Mouse (Mus musculus) spleen, adult 2 months (tissue): ENCODE measurements around the gene Ntng2. TPM values are rescaled to one million over a fixed set of nuclear protein-coding genes. Genes with fewer than 3 reads are reported as not detected.
A peak's percentile ranks its signal among the peaks of the same experiment; 100 is the strongest.

Experiments used
- DNase-seq, 2 experiments: peaks; one replicate each; pipeline versions ENCODE4 v3.0.0 to v3.0.0-alpha.2; 2012 to 2021; ENCODE audit warnings: low spot score in 2 of 2, low read depth in 1 of 2
- H3K27ac ChIP-seq: fragments of 200-500 bp; 2 replicates; pipeline ENCODE4 v1.5.1; 2012; ENCODE audit warnings: low read length, inconsistent platforms; ENCODE audit not compliant: insufficient read depth
- H3K27me3 ChIP-seq: fragments of 200-500 bp; 2 replicates; pipeline ENCODE4 v1.6.1; 2012; ENCODE audit warnings: mild to moderate bottlenecking, moderate library complexity, low read length, inconsistent platforms; ENCODE audit not compliant: control insufficient read depth, insufficient read depth
- H3K36me3 ChIP-seq: fragments of 200-500 bp; 2 replicates; pipeline ENCODE4 v1.6.1; 2012; ENCODE audit warnings: mild to moderate bottlenecking, low read length, inconsistent platforms; ENCODE audit not compliant: control insufficient read depth, insufficient read depth
- H3K4me1 ChIP-seq: fragments of 200-500 bp; 2 replicates; pipeline ENCODE4 v1.6.1; 2011; ENCODE audit warnings: inconsistent platforms; ENCODE audit not compliant: control insufficient read depth, insufficient read depth, insufficient read length
- H3K4me3 ChIP-seq: fragments of 200-500 bp; 2 replicates; pipeline ENCODE4 v1.5.1; 2011; ENCODE audit warnings: mild to moderate bottlenecking, inconsistent platforms; ENCODE audit not compliant: insufficient read depth, insufficient read length; ENCODE audit errors: extremely low read depth
- CTCF ChIP-seq: fragments of 200-500 bp; IDR thresholded peaks from 2 replicates; pipeline ENCODE4 v1.5.1; 2011; ENCODE audit warnings: mild to moderate bottlenecking, inconsistent platforms; ENCODE audit not compliant: insufficient read depth, insufficient read length, insufficient replicate concordance; ENCODE audit errors: extremely low read depth
- POLR2A ChIP-seq: fragments of 200-500 bp; IDR thresholded peaks from 2 replicates; pipeline ENCODE4 v1.6.1; 2011; ENCODE audit warnings: low read depth, low read length, inconsistent platforms
- WGBS: fragments of 180-500 bp; shearing (Covaris S2); methylation state at CpG from one replicate; pipeline ENCODE4 v1.1.7; 2018; 5-methylcytosine and 5-hydroxymethylcytosine counted together
- polyA plus RNA-seq: library from polyadenylated mRNA; depleted of rRNA; stranded (reverse); fragments of >200 nt; gene quantifications from 2 replicates; pipeline ENCODE4 v1.2.3, GENCODE M21; 2012; rRNA removed

Ntng2 gene
- polyA plus RNA-seq: 40.6 and 51.0 TPM in 2 replicates

- H3K27me3 ChIP-seq: peaks cover 17% of the 10 kb centered on the region
- H3K4me3 ChIP-seq: peak within 1 kb of the TSS; percentile 65
- no peaks in the 10 kb centered on the region for H3K4me1 ChIP-seq
- TF ChIP-seq CTCF (no peak), POLR2A (peak; percentile 10; the same call in 1 of the 2 replicates)
- H3K36me3 ChIP-seq: no peaks in the 10 kb centered on the region
- H3K27ac ChIP-seq: peak within 1 kb of the TSS; percentile 72
- WGBS: under 1% methylated on average over 54 of the region's 54 CpGs
- DNase-seq: peak in 1 of 2 experiments; percentile 16
These were observed at the start of gene Ntng2 for GRCm38 (mm10) chr2:29252599-29253204. Gene Ntng2, minus strand, starts transcription at chr2:29253005.

GRCm38 (mm10) chr2:29295557-29295956 is 42.8 kb upstream of the Ntng2 start:
- Histone ChIP-seq H3K27ac (no peak overlapping the region), H3K4me1 (no peaks in the 10 kb centered on the region), H3K4me3 (no peak overlapping the region), H3K27me3 (no peaks in the 10 kb centered on the region), H3K36me3 (no peaks in the 10 kb centered on the region)
- TF ChIP-seq CTCF (no peak), POLR2A (no peak)
- 36% methylated on average over 3 of the region's 3 CpGs for WGBS
- no peak for DNase-seq

GRCm38 (mm10) chr2:29287651-29288050 is 34.8 kb upstream of the Ntng2 start:
- H3K4me1 ChIP-seq: no peaks in the 10 kb centered on the region
- no peak for DNase-seq
- H3K36me3 ChIP-seq: no peaks in the 10 kb centered on the region
- WGBS: 89% methylated on average over 5 of the region's 5 CpGs
- TF ChIP-seq CTCF (no peak), POLR2A (no peak)
- H3K27ac ChIP-seq: no peak overlapping the region
- no peak overlapping the region for H3K4me3 ChIP-seq
- no peaks in the 10 kb centered on the region for H3K27me3 ChIP-seq

GRCm38 (mm10) chr2:29277703-29278121 is 24.9 kb upstream of the Ntng2 start:
- WGBS: 64% methylated on average over 5 of the region's 5 CpGs
- Histone ChIP-seq H3K27ac (no peak overlapping the region), H3K27me3 (no peaks in the 10 kb centered on the region), H3K4me3 (no peak overlapping the region), H3K4me1 (no peaks in the 10 kb centered on the region), H3K36me3 (no peaks in the 10 kb centered on the region)
- no peak for DNase-seq
- TF ChIP-seq CTCF (no peak), POLR2A (no peak)

GRCm38 (mm10) chr2:29271803-29272518 is 19.2 kb upstream of the Ntng2 start:
- no peak for TF ChIP-seq POLR2A

GRCm38 (mm10) chr2:29271098-29271497 is 18.3 kb upstream of the Ntng2 start:
- Histone ChIP-seq H3K4me3 (no peak overlapping the region), H3K27ac (no peak overlapping the region), H3K4me1 (no peaks in the 10 kb centered on the region; the same call in 1 of the 2 replicates), H3K27me3 (no peaks in the 10 kb centered on the region), H3K36me3 (no peaks in the 10 kb centered on the region)
- WGBS: 88% methylated on average over 7 of the region's 7 CpGs
- no peak for TF ChIP-seq CTCF
- no peak for TF ChIP-seq POLR2A
- DNase-seq: no peak

More at GRCm38 (mm10) chr2:29271803-29272518, 19.2 kb upstream of the Ntng2 start:
- H3K4me1 ChIP-seq: no peaks in the 10 kb centered on the region
- no peaks in the 10 kb centered on the region for H3K36me3 ChIP-seq
- H3K27me3 ChIP-seq: no peaks in the 10 kb centered on the region
- WGBS: 31% methylated on average over 7 of the region's 7 CpGs
- DNase-seq: no peak
- no peak overlapping the region for H3K4me3 ChIP-seq
- no peak overlapping the region for H3K27ac ChIP-seq

- no peak overlapping the region for H3K4me3 ChIP-seq
- no peak for DNase-seq
- H3K36me3 ChIP-seq: no peaks in the 10 kb centered on the region
- no peak overlapping the region for H3K27ac ChIP-seq
- no peaks in the 10 kb centered on the region for H3K27me3 ChIP-seq
- WGBS: 61% methylated on average over 4 of the region's 4 CpGs
- no peak for TF ChIP-seq POLR2A
- TF ChIP-seq CTCF: no peak
- H3K4me1 ChIP-seq: no peaks in the 10 kb centered on the region; the same call in 1 of the 2 replicates
These were observed 14.0 kb upstream of the Ntng2 start for GRCm38 (mm10) chr2:29266810-29267209.
